Mouse (Mus musculus) megakaryocyte, embryonic 14.5 days (primary cell): ENCODE measurements around the gene Dcaf11.

ENCODE experiments used
- FLI1 ChIP-seq: IDR thresholded peaks from 2 replicates; pipeline ENCODE4 v1.6.1; 2012; ENCODE audit warnings: low read length, inconsistent platforms, mixed read lengths
- GATA1 ChIP-seq: IDR thresholded peaks from 3 replicates; pipeline ENCODE4 v1.6.1; 2012; ENCODE audit warnings: mixed read lengths, low read length, inconsistent platforms, borderline replicate concordance

DNA sequence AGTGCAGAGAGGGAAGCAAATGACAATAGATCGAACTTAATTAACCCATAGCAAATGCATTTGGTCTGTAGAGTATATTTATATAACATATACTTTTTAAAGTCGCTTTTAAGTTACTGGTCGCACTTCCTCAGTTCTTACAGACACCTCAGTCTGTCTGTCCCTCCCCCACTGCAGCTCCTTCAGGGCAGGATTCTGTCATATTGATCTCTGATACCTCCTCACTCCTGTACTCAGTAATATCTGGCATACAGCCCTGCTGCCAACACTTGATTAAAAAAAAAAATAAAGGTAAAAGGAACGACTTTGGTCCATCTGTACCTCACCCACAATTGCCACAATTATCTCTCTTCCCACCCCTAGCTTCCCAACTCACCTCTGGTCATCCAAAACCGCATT is 24.5 kb downstream of the Dcaf11 start:
- TF ChIP-seq GATA1: no peak
- no peak for TF ChIP-seq FLI1
